Mouse (Mus musculus) B cell, adult 2 months (primary cell): Measurements from ENCODE around the gene Irgq.
A peak's percentile ranks its signal among the peaks of the same experiment; 100 is the strongest.

Experiments used
- DNase-seq, 2 experiments: peaks; one replicate each; pipeline ENCODE4 v3.0.0; 2022

Gene Irgq

GRCm38 (mm10) chr7:24547534-24548036 is 17.1 kb downstream of the Irgq start:
- no peak for DNase-seq

- no peak for DNase-seq
Observed at GRCm38 (mm10) chr7:24551985-24552759, 21.7 kb downstream of the Irgq start.

GRCm38 (mm10) chr7:24555786-24556185 is 25.3 kb downstream of the Irgq start:
- no peak for DNase-seq

- no peak for DNase-seq
Observed at GRCm38 (mm10) chr7:24561450-24561849, 31.0 kb downstream of the Irgq start.

- DNase-seq: peak in 1 of 2 experiments; percentile 21
Observed at GRCm38 (mm10) chr7:24563191-24563836, 32.8 kb downstream of the Irgq start.

GRCm38 (mm10) chr7:24563837-24564206 is 33.3 kb downstream of the Irgq start:
- DNase-seq: no peak

- peak; percentile 92 to 93 for DNase-seq
Observed at GRCm38 (mm10) chr7:24564607-24565265, 34.2 kb downstream of the Irgq start.

GRCm38 (mm10) chr7:24565627-24566026 is 35.1 kb downstream of the Irgq start:
- DNase-seq: peak; percentile 40 to 45

GRCm38 (mm10) chr7:24566206-24566605 is 35.7 kb downstream of the Irgq start:
- DNase-seq: no peak

GRCm38 (mm10) chr7:24568512-24568911 is 38.0 kb downstream of the Irgq start:
- DNase-seq: no peak

- DNase-seq: peak; percentile 27 to 32
Observed at GRCm38 (mm10) chr7:24571071-24571470, 40.6 kb downstream of the Irgq start.

- no peak for DNase-seq
Observed at GRCm38 (mm10) chr7:24572455-24572854, 42.0 kb downstream of the Irgq start.

- no peak for DNase-seq
Observed at GRCm38 (mm10) chr7:24574224-24574796, 43.8 kb downstream of the Irgq start.

GRCm38 (mm10) chr7:24577811-24578210 is 47.3 kb downstream of the Irgq start:
- DNase-seq: no peak

GRCm38 (mm10) chr7:24584876-24585275 is 54.4 kb downstream of the Irgq start:
- no peak for DNase-seq

- no peak for DNase-seq
Observed at GRCm38 (mm10) chr7:24585995-24586394, 55.5 kb downstream of the Irgq start.

GRCm38 (mm10) chr7:24586828-24587227 is 56.3 kb downstream of the Irgq start:
- peak; percentile 37 for DNase-seq

- peak; percentile 30 to 32 for DNase-seq
Observed at GRCm38 (mm10) chr7:24587330-24588105, 57.0 kb downstream of the Irgq start, which contains the start of the genes Ethe1 and Zfp575. Gene Ethe1 (plus strand): TSS chr7:24587543. Gene Zfp575 (minus strand): TSS chr7:24587641.
